Comparison of ENCODE assay signal across 8 mouse cellular contexts in genomic region chr11:5485193-5486011, GRCm38 (mm10). TPM values are rescaled to one million over a fixed set of nuclear protein-coding genes. Genes with fewer than 3 reads are reported as not detected.
DNase-seq lines count a peak whose midpoint lies in the region; ATAC-seq lines count a peak whose summit lies in the region.

No protein-coding gene starts in this region.

- WGBS in hindbrain, embryonic 13.5 days: 17% methylated on average over 15 of the region's 15 CpGs

- no peaks in the 10 kb centered on the region for H3K9me3 ChIP-seq in hindbrain, embryonic 13.5 days

- H3K4me2 ChIP-seq in hindbrain, embryonic 13.5 days: peak overlapping the region; percentile 61

- peaks cover 3% of the 10 kb centered on the region; the same call in 1 of the 2 replicates for H3K4me1 ChIP-seq in hindbrain, embryonic 13.5 days (replicated peaks)

- DNase-seq in R1 (ENCODE audit: low read depth, low spot score): peak; percentile 91
- peak; percentile 91 to 93 for DNase-seq in cerebellum, postnatal 14 days
- peak; percentile 67 to 80 for DNase-seq in frontal cortex, postnatal 14 days (ENCODE audit: low spot score in 2 of 2)
- peak; percentile 82 to 91 for DNase-seq in layer of hippocampus, postnatal 14 days (ENCODE audit: low spot score in 2 of 2)
- peak; percentile 93 for DNase-seq in lung, postnatal 10 days
- peak; percentile 76 for DNase-seq in ovary, postnatal 14 days (ENCODE audit: low spot score)
- DNase-seq in thymus, postnatal 10 days (ENCODE audit: low spot score in 2 of 2): peak; percentile 75 to 84

- H3K9ac ChIP-seq in hindbrain, embryonic 13.5 days: peak overlapping the region; percentile 68

- no peak overlapping the region for H3K27ac ChIP-seq in hindbrain, embryonic 13.5 days

- ATAC-seq in hindbrain, embryonic 13.5 days (ENCODE audit: low FRiP score): peak; percentile 73

- H3K36me3 ChIP-seq in hindbrain, embryonic 13.5 days: no peaks in the 10 kb centered on the region

- H3K27me3 ChIP-seq in hindbrain, embryonic 13.5 days: no peaks in the 10 kb centered on the region

- H3K4me3 ChIP-seq in hindbrain, embryonic 13.5 days: peak overlapping the region; percentile 39

RNA-seq across cellular contexts. Expression of gene Xbp1, which starts 35.1 kb away (rescaled TPM):
- polyA plus RNA-seq in hindbrain, embryonic 13.5 days (2015; fragmentation: Nextera tagmentation; extraction: Ambion mirVana): 109 and 122 TPM in 2 replicates
- total RNA-seq in layer of hippocampus, postnatal 14 days (2021): 10 to 100 TPM; 72.9 to 88.1 TPM

RNA-seq across cellular contexts. Expression of gene Znrf3, which starts 40.8 kb away (rescaled TPM):
- 6.7 and 7.1 TPM in 2 replicates for polyA plus RNA-seq in hindbrain, embryonic 13.5 days (2015; fragmentation: Nextera tagmentation; extraction: Ambion mirVana)
- total RNA-seq in layer of hippocampus, postnatal 14 days (2021): 10 to 100 TPM; 19.9 to 22.3 TPM

RNA-seq across cellular contexts. Expression of gene Ccdc117, which starts 56.6 kb away (rescaled TPM):
- polyA plus RNA-seq in hindbrain, embryonic 13.5 days (2015; fragmentation: Nextera tagmentation; extraction: Ambion mirVana): 12.3 and 12.4 TPM in 2 replicates
- 10 to 100 TPM in 1 of 2 experiments, 1 to 10 TPM in 1; 8.8 to 12.1 TPM for total RNA-seq in layer of hippocampus, postnatal 14 days (2021)
